Mouse (Mus musculus) liver, embryonic 12.5 days (tissue): ENCODE results near the gene Gbp2. TPM values are rescaled to one million over a fixed set of nuclear protein-coding genes. Genes with fewer than 3 reads are reported as not detected.

Experiments used
- ATAC-seq: fragments of 200-750 bp; cut with Nextera tagmentation; 2 replicates; pipeline ENCODE4 v1.8.0; 2017; ENCODE audit warnings: moderate number of reproducible peaks, mild to moderate bottlenecking, moderate library complexity
- H3K27ac ChIP-seq: fragments of 300-500 bp; sonication (generic); 2 replicates; pipeline ENCODE4 v1.5.1; 2016; ENCODE audit warnings: mild to moderate bottlenecking
- H3K27me3 ChIP-seq: fragments of 300-500 bp; sonication (generic); replicated peaks from 2 replicates; pipeline ENCODE4 v1.6.1; 2016; ENCODE audit warnings: mild to moderate bottlenecking, moderate library complexity
- H3K36me3 ChIP-seq: fragments of 300-500 bp; sonication (generic); 2 replicates; pipeline ENCODE4 v1.6.1; 2016; ENCODE audit warnings: mild to moderate bottlenecking, moderate library complexity
- H3K4me1 ChIP-seq: fragments of 300-500 bp; sonication (generic); 2 replicates; pipeline ENCODE4 v1.6.1; 2016
- H3K4me2 ChIP-seq: fragments of 300-500 bp; sonication (generic); 2 replicates; pipeline ENCODE4 v1.6.1; 2016; ENCODE audit warnings: mild to moderate bottlenecking, moderate library complexity
- H3K4me3 ChIP-seq: fragments of 300-500 bp; sonication (generic); 2 replicates; pipeline ENCODE4 v1.5.1; 2016; ENCODE audit warnings: mild to moderate bottlenecking, moderate library complexity
- H3K9ac ChIP-seq: fragments of 300-500 bp; sonication (generic); 2 replicates; pipeline ENCODE4 v1.6.1; 2016; ENCODE audit warnings: mild to moderate bottlenecking, moderate library complexity
- H3K9me3 ChIP-seq: fragments of 300-500 bp; sonication (generic); replicated peaks from 2 replicates; pipeline ENCODE4 v1.6.1; 2016; ENCODE audit warnings: mild to moderate bottlenecking, moderate library complexity
- WGBS: fragments of 180-500 bp; shearing (Covaris S2); methylation state at CpG from one replicate; pipeline ENCODE4 v1.1.7; 2016; ENCODE audit not compliant: insufficient replicate concordance; 5-methylcytosine and 5-hydroxymethylcytosine counted together
- polyA plus RNA-seq: library from polyadenylated mRNA; unstranded; fragments of >200 nt; fragmentation: Nextera tagmentation; extraction: Ambion mirVana; gene quantifications from 2 replicates; pipeline ENCODE4 v1.2.1, GENCODE M21; 2016

Gbp2 gene
- polyA plus RNA-seq: 1.9 and 2.1 TPM in 2 replicates

DNA sequence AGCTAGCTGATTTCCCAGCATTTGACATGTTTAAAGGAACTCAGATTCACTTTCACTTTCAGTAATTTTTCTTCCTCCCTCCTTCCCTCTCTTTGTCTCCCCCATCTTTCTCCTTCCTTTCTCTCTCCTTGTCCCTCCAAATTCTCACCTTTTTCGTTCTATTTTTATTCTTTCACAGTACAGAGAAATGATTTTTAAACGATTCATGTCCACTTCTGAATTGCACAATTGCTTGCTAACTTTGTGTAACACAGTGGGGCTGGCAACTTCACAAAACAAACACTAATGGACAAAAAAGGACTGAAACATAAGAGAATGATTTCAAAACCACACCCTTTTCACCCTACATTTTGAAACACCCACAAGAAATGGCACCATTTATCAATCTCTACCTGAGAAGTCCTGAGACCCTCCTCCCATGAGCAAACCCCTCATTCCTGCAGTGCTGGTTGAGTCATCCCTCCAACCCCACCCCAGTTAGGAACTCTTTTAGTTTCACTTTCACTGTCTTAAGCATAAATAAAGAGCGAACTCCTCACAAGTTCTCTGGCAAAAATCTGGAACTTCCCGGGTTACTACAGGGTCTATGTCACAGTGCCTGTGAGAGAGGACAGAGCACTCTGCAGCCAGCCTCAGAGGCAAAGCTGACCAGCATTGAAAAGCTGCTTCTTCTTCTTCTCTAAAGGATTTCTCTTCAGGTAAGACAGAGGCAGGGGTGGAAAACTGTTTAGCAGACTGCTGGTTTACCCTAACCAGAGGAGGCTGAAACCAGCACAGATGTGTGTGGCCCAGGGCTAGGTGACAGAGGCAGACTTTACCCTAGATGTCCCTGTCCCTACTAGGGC, at the start of gene Gbp2:
Gbp2 (plus strand) TSS at position 492 of the 845 bp plus-strand sequence.
- Histone ChIP-seq H3K9me3 (no peaks in the 10 kb centered on the region), H3K4me3 (peak within 1 kb of the TSS; percentile 41), H3K36me3 (no peaks in the 10 kb centered on the region), H3K27me3 (no peaks in the 10 kb centered on the region), H3K4me2 (peak within 1 kb of the TSS; percentile 57), H3K27ac (peak within 1 kb of the TSS; percentile 40; the same call in 1 of the 2 replicates), H3K4me1 (peaks cover 6% of the 10 kb centered on the region; the same call in 1 of the 2 replicates), H3K9ac (0 out of 2 replicates have a peak within 1 kb of the TSS, but pooled peaks have one; percentile 31)
- ATAC-seq: peak; percentile 37; the same call in 1 of the 2 replicates
- 35% methylated on average over 4 of the region's 4 CpGs for WGBS

DNA sequence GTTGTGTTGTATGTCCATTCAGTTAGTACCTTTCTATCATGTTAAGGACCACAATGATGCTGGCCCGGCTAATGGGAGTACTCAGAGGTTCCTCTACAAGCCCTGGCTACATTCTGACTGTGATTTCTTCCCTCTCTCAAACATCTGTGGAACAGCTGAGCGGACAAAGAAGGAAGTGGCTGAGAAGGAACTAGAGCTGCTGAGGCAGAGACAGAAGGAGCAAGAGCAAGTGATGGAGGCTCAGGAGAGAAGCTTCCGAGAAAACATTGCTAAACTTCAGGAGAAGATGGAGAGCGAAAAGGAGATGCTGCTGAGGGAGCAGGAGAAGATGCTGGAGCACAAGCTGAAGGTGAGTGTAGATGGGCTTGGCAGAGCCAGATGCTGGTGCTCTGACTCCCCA, 49.7 kb upstream of the Gbp2 start:
- no peak overlapping the region for H3K4me2 ChIP-seq
- no peak for ATAC-seq
- 65% methylated on average over 4 of the region's 4 CpGs for WGBS

GRCm38 (mm10) chr3:142577108-142577507, 43.3 kb upstream of the Gbp2 start:
- Histone ChIP-seq H3K4me1 (no peaks in the 10 kb centered on the region), H3K9me3 (no peaks in the 10 kb centered on the region), H3K27ac (no peak overlapping the region), H3K36me3 (no peaks in the 10 kb centered on the region), H3K4me2 (no peak overlapping the region), H3K27me3 (no peaks in the 10 kb centered on the region), H3K4me3 (no peak overlapping the region), H3K9ac (no peak overlapping the region)
- no peak for ATAC-seq
- 43% methylated on average over 3 of the region's 3 CpGs for WGBS

More for the DNA sequence above, 49.7 kb upstream of the Gbp2 start:
- H3K36me3 ChIP-seq: no peaks in the 10 kb centered on the region
- no peak overlapping the region for H3K27ac ChIP-seq
- no peaks in the 10 kb centered on the region for H3K9me3 ChIP-seq
- no peak overlapping the region for H3K9ac ChIP-seq
- no peaks in the 10 kb centered on the region for H3K4me1 ChIP-seq
- H3K27me3 ChIP-seq: no peaks in the 10 kb centered on the region
- no peak overlapping the region for H3K4me3 ChIP-seq

DNA sequence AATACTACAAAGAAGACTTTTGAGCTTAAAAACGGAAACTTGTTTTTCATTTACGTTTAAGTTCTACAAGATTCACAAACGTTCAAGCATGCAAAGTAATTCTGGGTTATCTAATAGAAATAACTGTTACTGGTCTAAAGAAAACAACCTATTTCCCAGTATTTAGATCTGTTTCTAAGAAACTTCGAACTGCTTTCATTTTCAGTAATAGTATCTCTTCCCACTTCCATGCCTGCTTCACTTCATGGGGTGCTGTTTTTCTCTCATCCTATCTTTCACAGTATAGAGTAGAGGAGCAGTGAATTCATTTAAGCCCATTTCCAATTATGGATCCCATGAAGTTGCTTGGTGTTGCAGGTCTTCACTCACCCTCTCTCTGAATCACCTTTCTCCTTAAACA, 42.1 kb upstream of the Gbp2 start:
- WGBS: 61% methylated on average over 4 of the region's 4 CpGs
- no peak for ATAC-seq

DNA sequence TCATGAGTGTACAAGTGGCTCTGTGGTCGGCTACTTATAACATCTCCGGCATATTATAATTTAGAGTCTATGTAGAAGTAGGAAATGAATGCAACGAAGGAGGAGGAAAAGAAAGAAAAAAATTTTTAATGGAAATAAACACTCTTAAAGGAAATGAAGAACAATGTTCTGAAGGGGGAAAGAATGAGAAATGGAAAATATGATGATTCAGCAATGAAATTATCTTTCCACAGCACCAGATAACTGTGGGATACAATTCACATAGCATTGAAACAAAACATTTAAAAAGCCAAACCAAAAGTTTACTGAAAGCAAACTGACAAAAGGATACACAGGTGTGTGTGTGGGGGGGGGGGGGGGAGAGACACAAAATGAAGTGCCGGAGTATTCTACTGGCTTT, 37.3 kb upstream of the Gbp2 start:
- WGBS: 69% methylated on average over 4 of the region's 4 CpGs
- Histone ChIP-seq H3K9ac (no peak overlapping the region), H3K4me3 (no peak overlapping the region), H3K9me3 (no peaks in the 10 kb centered on the region), H3K4me2 (no peak overlapping the region), H3K27ac (no peak overlapping the region), H3K36me3 (no peaks in the 10 kb centered on the region), H3K4me1 (no peaks in the 10 kb centered on the region), H3K27me3 (no peaks in the 10 kb centered on the region)
- no peak for ATAC-seq

More for the DNA sequence above, 42.1 kb upstream of the Gbp2 start:
- Histone ChIP-seq H3K36me3 (no peaks in the 10 kb centered on the region), H3K4me1 (no peaks in the 10 kb centered on the region), H3K27me3 (no peaks in the 10 kb centered on the region), H3K4me2 (no peak overlapping the region), H3K27ac (no peak overlapping the region), H3K4me3 (no peak overlapping the region), H3K9me3 (no peaks in the 10 kb centered on the region), H3K9ac (no peak overlapping the region)

DNA sequence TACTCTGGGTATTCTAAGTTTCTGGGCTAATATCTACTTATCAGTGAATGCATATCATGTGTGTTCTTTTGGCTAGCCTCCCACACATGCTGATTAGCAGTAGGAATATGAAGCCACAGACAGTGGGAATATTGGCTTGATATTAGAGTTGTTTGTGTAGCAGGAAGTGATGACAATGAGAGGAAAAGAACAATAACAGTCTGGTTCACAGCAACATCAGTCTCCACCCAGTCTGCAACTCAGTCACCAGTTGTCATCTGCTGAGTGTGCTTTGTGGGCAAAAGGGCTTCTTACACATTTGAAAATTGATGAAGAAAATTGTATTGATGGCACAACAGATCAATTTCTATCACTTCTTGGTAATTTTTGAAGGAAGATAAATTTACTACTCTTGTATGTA, 33.0 kb upstream of the Gbp2 start:
- Histone ChIP-seq H3K27ac (no peak overlapping the region), H3K9me3 (no peaks in the 10 kb centered on the region), H3K4me3 (no peak overlapping the region), H3K4me2 (no peak overlapping the region), H3K4me1 (no peaks in the 10 kb centered on the region), H3K36me3 (no peaks in the 10 kb centered on the region), H3K9ac (no peak overlapping the region), H3K27me3 (no peaks in the 10 kb centered on the region)
- no peak for ATAC-seq

DNA sequence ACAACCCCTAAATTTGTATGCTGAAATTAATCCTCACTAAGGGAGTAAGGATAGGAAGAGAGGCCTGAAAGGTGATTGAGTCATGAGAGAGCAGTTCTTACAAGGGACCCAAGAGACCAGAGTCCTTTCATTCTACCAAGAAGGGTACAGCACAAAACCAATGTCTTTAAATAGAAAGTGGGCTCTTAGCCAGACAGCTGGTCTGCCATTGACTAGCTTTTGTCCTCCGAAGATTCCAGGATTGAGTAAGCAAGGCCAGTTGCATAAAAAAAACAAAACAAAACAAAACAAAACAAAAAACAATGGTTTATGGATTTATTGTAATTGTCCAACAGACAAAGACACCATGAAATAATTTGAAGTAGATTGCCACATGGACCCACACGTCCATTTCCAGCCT, 31.5 kb upstream of the Gbp2 start:
- H3K36me3 ChIP-seq: no peaks in the 10 kb centered on the region
- WGBS: 52% methylated on average over 2 of the region's 2 CpGs
- no peaks in the 10 kb centered on the region for H3K4me1 ChIP-seq
- H3K4me3 ChIP-seq: no peak overlapping the region
- no peak overlapping the region for H3K9ac ChIP-seq
- no peak overlapping the region for H3K4me2 ChIP-seq
- no peak for ATAC-seq
- no peak overlapping the region for H3K27ac ChIP-seq
- no peaks in the 10 kb centered on the region for H3K9me3 ChIP-seq
- H3K27me3 ChIP-seq: no peaks in the 10 kb centered on the region

DNA sequence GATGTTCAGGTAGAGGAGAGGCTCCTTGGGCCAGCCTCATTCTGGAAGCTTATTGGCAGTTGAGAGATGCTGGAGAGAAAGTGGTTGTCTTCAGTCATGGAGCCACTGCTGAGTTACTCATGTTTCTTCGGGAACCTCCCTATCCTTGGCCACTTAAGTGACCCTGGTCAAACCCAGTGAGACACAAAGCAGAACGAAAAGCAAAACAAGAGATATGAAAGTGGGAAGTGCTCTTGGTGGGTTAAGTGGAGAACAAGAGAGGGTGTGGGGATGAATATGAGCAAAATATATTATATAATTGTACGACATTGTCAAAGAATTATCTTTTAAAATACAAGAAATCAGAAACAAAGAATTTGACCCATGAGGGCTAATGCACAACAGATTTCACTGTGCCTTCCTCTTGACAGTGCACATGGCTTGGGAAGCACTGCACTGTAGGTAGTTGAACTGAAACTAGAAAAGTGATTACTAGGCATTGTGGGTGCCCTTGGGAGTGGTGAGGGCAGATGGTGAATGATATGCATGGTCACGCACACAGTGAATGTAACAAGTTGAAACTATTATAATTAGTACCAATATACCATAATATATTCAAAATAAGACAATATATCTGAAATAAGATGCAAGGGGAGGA, 29.9 kb upstream of the Gbp2 start:
- H3K9me3 ChIP-seq: no peaks in the 10 kb centered on the region
- H3K4me2 ChIP-seq: no peak overlapping the region
- no peaks in the 10 kb centered on the region for H3K36me3 ChIP-seq
- H3K4me1 ChIP-seq: no peaks in the 10 kb centered on the region
- H3K9ac ChIP-seq: no peak overlapping the region
- H3K27ac ChIP-seq: no peak overlapping the region
- no peaks in the 10 kb centered on the region for H3K27me3 ChIP-seq
- no peak overlapping the region for H3K4me3 ChIP-seq
- ATAC-seq: no peak
- WGBS: 63% methylated on average over 4 of the region's 4 CpGs

- ATAC-seq: no peak
- H3K27me3 ChIP-seq: no peaks in the 10 kb centered on the region
- H3K4me1 ChIP-seq: no peaks in the 10 kb centered on the region
- 59% methylated on average over 1 of the region's 1 CpGs for WGBS
- H3K9me3 ChIP-seq: no peaks in the 10 kb centered on the region
- H3K4me2 ChIP-seq: no peak within 1 kb of the TSS
- no peak within 1 kb of the TSS for H3K9ac ChIP-seq
- H3K36me3 ChIP-seq: no peaks in the 10 kb centered on the region
- H3K4me3 ChIP-seq: no peak within 1 kb of the TSS
- H3K27ac ChIP-seq: no peak within 1 kb of the TSS
These were observed 25.9 kb upstream of the Gbp2 start, which contains the start of gene Gbp2b for GRCm38 (mm10) chr3:142594547-142594946. TSS of gene Gbp2b (plus strand) at chr3:142594847.

GRCm38 (mm10) chr3:142597923-142598322, 22.5 kb upstream of the Gbp2 start:
- 39% methylated on average over 3 of the region's 3 CpGs for WGBS
- Histone ChIP-seq H3K36me3 (no peaks in the 10 kb centered on the region), H3K27me3 (no peaks in the 10 kb centered on the region), H3K4me2 (no peak overlapping the region), H3K27ac (no peak overlapping the region), H3K4me3 (no peak overlapping the region), H3K4me1 (no peaks in the 10 kb centered on the region), H3K9me3 (no peaks in the 10 kb centered on the region), H3K9ac (no peak overlapping the region)
- ATAC-seq: no peak

DNA sequence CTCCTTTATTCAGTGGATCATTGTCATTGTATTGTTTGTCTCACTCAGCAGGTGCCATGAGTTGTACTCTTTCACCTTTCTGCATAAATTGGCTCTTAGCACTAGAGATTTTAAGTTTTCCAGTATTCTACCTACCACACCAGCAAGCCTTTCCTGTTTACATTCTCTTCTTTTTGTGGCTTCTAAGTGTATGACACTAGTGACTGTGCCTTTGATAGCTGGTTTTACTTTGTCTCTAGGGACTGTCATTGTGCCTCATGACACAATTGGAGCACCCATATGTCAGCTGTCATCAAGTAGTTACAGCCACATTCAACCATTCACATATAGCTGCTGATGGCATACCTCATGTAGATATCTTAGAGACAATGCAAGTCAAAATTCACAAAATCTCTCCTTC, 18.7 kb upstream of the Gbp2 start:
- no peak overlapping the region for H3K4me2 ChIP-seq
- H3K9ac ChIP-seq: no peak overlapping the region
- H3K27ac ChIP-seq: no peak overlapping the region
- no peaks in the 10 kb centered on the region for H3K36me3 ChIP-seq
- H3K4me1 ChIP-seq: no peaks in the 10 kb centered on the region
- no peaks in the 10 kb centered on the region for H3K9me3 ChIP-seq
- H3K4me3 ChIP-seq: no peak overlapping the region
- no peak for ATAC-seq
- H3K27me3 ChIP-seq: no peaks in the 10 kb centered on the region

GRCm38 (mm10) chr3:142618658-142619057, 1.7 kb upstream of the Gbp2 start:
- ATAC-seq: no peak
- Histone ChIP-seq H3K27me3 (no peaks in the 10 kb centered on the region), H3K36me3 (no peaks in the 10 kb centered on the region), H3K9me3 (no peaks in the 10 kb centered on the region), H3K4me3 (no peak overlapping the region), H3K4me1 (peaks cover 6% of the 10 kb centered on the region; the same call in 1 of the 2 replicates), H3K27ac (no peak overlapping the region), H3K9ac (no peak overlapping the region), H3K4me2 (no peak overlapping the region)
- WGBS: 66% methylated on average over 3 of the region's 3 CpGs
